Comparison of ENCODE assay signal across 7 mouse cellular contexts in genomic region chr7:100496371-100496770, GRCm38 (mm10). TPM values are rescaled to one million over a fixed set of nuclear protein-coding genes. Genes with fewer than 3 reads are reported as not detected.
DNase-seq lines count a peak whose midpoint lies in the region; ATAC-seq and TF ChIP-seq lines count a peak whose summit lies in the region.

No protein-coding gene starts in this region.

- H3K9ac ChIP-seq in lung, embryonic 14.5 days: no peak overlapping the region
- H3K9ac ChIP-seq in forebrain, embryonic 12.5 days: no peak overlapping the region
- H3K9ac ChIP-seq in intestine, postnatal 0 days (ENCODE audit: low read depth, low read length): no peak overlapping the region
- H3K9ac ChIP-seq in neural tube, embryonic 15.5 days (replicated peaks): 0 out of 2 replicates have a peak overlapping the region, but pooled peaks have one; percentile 23

- no peaks in the 10 kb centered on the region for H3K9me3 ChIP-seq in lung, embryonic 14.5 days (ENCODE audit: low read depth, low read length)
- no peaks in the 10 kb centered on the region for H3K9me3 ChIP-seq in forebrain, embryonic 12.5 days
- no peaks in the 10 kb centered on the region for H3K9me3 ChIP-seq in intestine, postnatal 0 days (ENCODE audit: control insufficient read depth)
- no peaks in the 10 kb centered on the region for H3K9me3 ChIP-seq in neural tube, embryonic 15.5 days (replicated peaks)

- peaks cover 40% of the 10 kb centered on the region for H3K36me3 ChIP-seq in lung, embryonic 14.5 days (ENCODE audit: insufficient read depth)
- peaks cover 11% of the 10 kb centered on the region; the same call in 1 of the 2 replicates for H3K36me3 ChIP-seq in forebrain, embryonic 12.5 days (replicated peaks)
- peaks cover 38% of the 10 kb centered on the region for H3K36me3 ChIP-seq in intestine, postnatal 0 days (ENCODE audit: control insufficient read depth, insufficient read depth)
- H3K36me3 ChIP-seq in neural tube, embryonic 15.5 days: no peaks in the 10 kb centered on the region

- DNase-seq in lung, embryonic 14.5 days: no peak
- no peak for DNase-seq in lung, postnatal 25 days (ENCODE audit: low spot score)
- DNase-seq in MN1 (ENCODE audit: low spot score): no peak
- DNase-seq in Muller cell, postnatal 12 days (ENCODE audit: inconsistent ontology term): no peak

- peaks cover 17% of the 10 kb centered on the region for H3K4me1 ChIP-seq in lung, embryonic 14.5 days (ENCODE audit: insufficient read depth)
- peaks cover 38% of the 10 kb centered on the region for H3K4me1 ChIP-seq in forebrain, embryonic 12.5 days
- H3K4me1 ChIP-seq in intestine, postnatal 0 days (replicated peaks; ENCODE audit: control insufficient read depth, insufficient read depth, low read length): no peaks in the 10 kb centered on the region
- H3K4me1 ChIP-seq in neural tube, embryonic 15.5 days: peaks cover 42% of the 10 kb centered on the region

- peak overlapping the region; percentile 60; the same call in 1 of the 2 replicates for H3K27ac ChIP-seq in lung, embryonic 14.5 days (ENCODE audit: low read depth)
- peak overlapping the region; percentile 54 for H3K27ac ChIP-seq in forebrain, embryonic 12.5 days
- H3K27ac ChIP-seq in intestine, postnatal 0 days (ENCODE audit: low read depth, low read length): peak overlapping the region; percentile 77; the same call in 1 of the 2 replicates
- peak overlapping the region; percentile 82 for H3K27ac ChIP-seq in neural tube, embryonic 15.5 days (replicated peaks)

- no peaks in the 10 kb centered on the region for H3K27me3 ChIP-seq in lung, embryonic 14.5 days (ENCODE audit: insufficient read depth, low read length)
- peaks cover 26% of the 10 kb centered on the region for H3K27me3 ChIP-seq in forebrain, embryonic 12.5 days
- H3K27me3 ChIP-seq in intestine, postnatal 0 days (replicated peaks; ENCODE audit: control insufficient read depth, insufficient read depth, low read length): no peaks in the 10 kb centered on the region
- H3K27me3 ChIP-seq in neural tube, embryonic 15.5 days (replicated peaks): peaks cover 6% of the 10 kb centered on the region; the same call in 1 of the 2 replicates

- H3K4me3 ChIP-seq in lung, embryonic 14.5 days (ENCODE audit: low read depth, low read length): 0 out of 2 replicates have a peak overlapping the region, but pooled peaks have one; percentile 52
- H3K4me3 ChIP-seq in forebrain, embryonic 12.5 days (replicated peaks): no peak overlapping the region
- no peak overlapping the region for H3K4me3 ChIP-seq in intestine, postnatal 0 days (ENCODE audit: low read depth, low read length)
- H3K4me3 ChIP-seq in neural tube, embryonic 15.5 days (replicated peaks): no peak overlapping the region

- no peak for TF ChIP-seq CTCF in lung, embryonic 14.5 days (IDR thresholded peaks at IDR 0.05; ENCODE audit: low read depth)
- no peak for TF ChIP-seq CTCF in intestine, postnatal 0 days (IDR thresholded peaks at IDR 0.05; ENCODE audit: low read depth)

- peak overlapping the region; percentile 93 for H3K4me2 ChIP-seq in lung, embryonic 14.5 days
- H3K4me2 ChIP-seq in forebrain, embryonic 12.5 days: no peak overlapping the region
- H3K4me2 ChIP-seq in intestine, postnatal 0 days (replicated peaks; ENCODE audit: low read depth): peak overlapping the region; percentile 81
- peak overlapping the region; percentile 83 for H3K4me2 ChIP-seq in neural tube, embryonic 15.5 days

- 66% methylated on average over 6 of the region's 6 CpGs for WGBS in lung, embryonic 14.5 days
- 90% methylated on average over 6 of the region's 6 CpGs for WGBS in forebrain, embryonic 12.5 days
- WGBS in intestine, postnatal 0 days: 58% methylated on average over 6 of the region's 6 CpGs
- WGBS in neural tube, embryonic 15.5 days: 86% methylated on average over 6 of the region's 6 CpGs

- ATAC-seq in lung, embryonic 14.5 days (ENCODE audit: insufficient read depth): no peak
- no peak for ATAC-seq in forebrain, embryonic 12.5 days (ENCODE audit: low FRiP score)
- no peak for ATAC-seq in intestine, postnatal 0 days
- no peak for ATAC-seq in neural tube, embryonic 15.5 days (ENCODE audit: low FRiP score)

RNA-seq across cellular contexts. Expression of gene Ucp2, which starts 3.2 kb away (rescaled TPM):
- polyA plus RNA-seq in lung, embryonic 14.5 days (2014; fragmentation: Nextera tagmentation; extraction: Ambion mirVana): 162 and 184 TPM in 2 replicates
- 83.8 and 93.1 TPM in 2 replicates for polyA plus RNA-seq in forebrain, embryonic 12.5 days (2016; fragmentation: Nextera tagmentation; extraction: Ambion mirVana)
- 266 and 281 TPM in 2 replicates for polyA plus RNA-seq in intestine, postnatal 0 days (2015; fragmentation: Nextera tagmentation; extraction: Ambion mirVana)
- 71.5 and 149 TPM in 2 replicates for polyA plus RNA-seq in neural tube, embryonic 15.5 days (2015; fragmentation: Nextera tagmentation; extraction: Ambion mirVana)

RNA-seq across cellular contexts. Expression of gene Dnajb13, which starts 18.4 kb away (rescaled TPM):
- 0.18 and 0.57 TPM in 2 replicates for polyA plus RNA-seq in lung, embryonic 14.5 days (2014; fragmentation: Nextera tagmentation; extraction: Ambion mirVana)
- polyA plus RNA-seq in forebrain, embryonic 12.5 days (2016; fragmentation: Nextera tagmentation; extraction: Ambion mirVana): 0.67 and 1.1 TPM in 2 replicates
- polyA plus RNA-seq in intestine, postnatal 0 days (2015; fragmentation: Nextera tagmentation; extraction: Ambion mirVana): 0.09 and 0.17 TPM in 2 replicates
- 3.5 and 3.7 TPM in 2 replicates for polyA plus RNA-seq in neural tube, embryonic 15.5 days (2015; fragmentation: Nextera tagmentation; extraction: Ambion mirVana)

RNA-seq across cellular contexts. Expression of gene Ucp3, which starts 23.6 kb away (rescaled TPM):
- polyA plus RNA-seq in lung, embryonic 14.5 days (2014; fragmentation: Nextera tagmentation; extraction: Ambion mirVana): not detected in 2 replicates
- polyA plus RNA-seq in forebrain, embryonic 12.5 days (2016; fragmentation: Nextera tagmentation; extraction: Ambion mirVana): not detected in 2 replicates
- not detected in 2 replicates for polyA plus RNA-seq in intestine, postnatal 0 days (2015; fragmentation: Nextera tagmentation; extraction: Ambion mirVana)
- polyA plus RNA-seq in neural tube, embryonic 15.5 days (2015; fragmentation: Nextera tagmentation; extraction: Ambion mirVana): not detected in 2 replicates

RNA-seq across cellular contexts. Expression of gene Coa4, which starts 40.5 kb away (rescaled TPM):
- polyA plus RNA-seq in lung, embryonic 14.5 days (2014; fragmentation: Nextera tagmentation; extraction: Ambion mirVana): 15.4 and 18.2 TPM in 2 replicates
- polyA plus RNA-seq in forebrain, embryonic 12.5 days (2016; fragmentation: Nextera tagmentation; extraction: Ambion mirVana): 12.6 and 15.1 TPM in 2 replicates
- polyA plus RNA-seq in intestine, postnatal 0 days (2015; fragmentation: Nextera tagmentation; extraction: Ambion mirVana): 52.4 and 54.1 TPM in 2 replicates
- polyA plus RNA-seq in neural tube, embryonic 15.5 days (2015; fragmentation: Nextera tagmentation; extraction: Ambion mirVana): 15.3 and 16.9 TPM in 2 replicates
